Mouse (Mus musculus) left cerebral cortex, adult 18-20 months (tissue): ENCODE data around the gene Igtp. TPM values are rescaled to one million over a fixed set of nuclear protein-coding genes. Genes with fewer than 3 reads are reported as not detected.

Source experiments
- total RNA-seq, 2 experiments: library from RNA; stranded (reverse); gene quantifications; 2 replicates each; pipeline ENCODE4 v1.2.3; 2021

Igtp gene
- total RNA-seq, 2 experiments from 2014 or later: 3.8 to 5.4 TPM

Other genes starting within 250 kb of the Igtp start
- gene Larp1, start 190.5 kb upstream of the Igtp start, total RNA-seq: 10 to 100 TPM; 87.5 to 89.1 TPM
- not detected for gene Gm12248, start 106.4 kb upstream of the Igtp start, total RNA-seq
- 10 to 100 TPM; 55.8 to 56.4 TPM for gene Cnot8, start 95.4 kb upstream of the Igtp start, total RNA-seq
- gene Gemin5, start 31.0 kb upstream of the Igtp start, total RNA-seq: 10 to 100 TPM; 18.9 to 19.0 TPM
- 10 to 100 TPM; 36.0 to 39.6 TPM for gene Mrpl22, start 27.9 kb upstream of the Igtp start, total RNA-seq
- 1 to 10 TPM; 2.4 to 3.6 TPM for gene Irgm2, start 62 bp downstream of the Igtp start, total RNA-seq
- gene 4930438A08Rik, start 75.2 kb downstream of the Igtp start, total RNA-seq: not detected
- 10 to 100 TPM; 25.4 to 28.9 TPM for gene Zfp692, start 107.5 kb downstream of the Igtp start, total RNA-seq
- gene Zfp672, start 130.8 kb downstream of the Igtp start, total RNA-seq: 10 to 100 TPM; 39.4 to 45.1 TPM
- 10 to 100 TPM; 50.1 to 53.7 TPM for gene Sh3bp5l, start 131.2 kb downstream of the Igtp start, total RNA-seq
- not detected for gene Lypd8, start 179.5 kb downstream of the Igtp start, total RNA-seq
- gene 1810065E05Rik, start 221.6 kb downstream of the Igtp start, total RNA-seq: not detected
- gene Gm12253, start 233.0 kb downstream of the Igtp start, total RNA-seq: not detected